ENCODE assay signal across 15 mouse cellular contexts in the genomic region with DNA sequence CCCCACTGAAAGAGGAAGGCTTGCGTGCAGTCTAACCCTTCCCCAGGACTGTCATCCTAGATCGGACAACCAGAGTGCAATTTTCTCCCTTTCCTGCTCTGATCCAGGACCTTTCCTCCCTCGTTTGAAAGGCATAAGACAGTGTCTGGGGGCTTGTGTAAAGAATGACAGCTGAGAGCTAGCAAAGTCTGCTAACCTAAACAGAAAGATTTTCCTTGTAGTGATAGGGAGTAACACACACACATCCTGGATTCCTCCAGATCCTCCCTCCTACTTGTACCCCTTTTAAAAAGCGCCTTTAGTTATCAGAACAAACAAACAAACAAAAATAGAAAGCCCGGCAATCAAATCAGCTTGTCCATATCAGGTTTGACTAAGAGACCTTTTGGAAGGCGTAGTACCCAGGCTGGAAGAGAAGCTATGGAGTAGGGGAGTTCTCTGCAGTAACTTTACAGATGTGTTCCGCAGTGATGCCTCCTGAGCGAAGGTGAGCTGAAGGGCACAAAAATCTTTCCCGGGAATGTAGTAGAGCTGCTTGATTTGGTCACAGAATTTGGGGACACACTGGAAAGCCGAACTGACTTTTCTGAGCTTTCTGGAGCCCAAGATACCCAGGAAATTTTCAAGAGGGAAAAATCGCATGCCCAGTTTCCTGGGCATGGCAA. TPM values are rescaled to one million over a fixed set of nuclear protein-coding genes. Genes with fewer than 3 reads are reported as not detected.
DNase-seq lines count a peak whose midpoint lies in the region; ATAC-seq lines count a peak whose summit lies in the region.
"Had no signal": no experiment of that assay in that cellular context is flagged by ENCODE, and none has a peak within 500 bp of the region (broad histone marks: within the 10 kb centered on the region; RNA-seq: fewer than 3 reads in every experiment).

No protein-coding gene starts in this region.

- H3K27me3 ChIP-seq in forebrain, embryonic 10.5 days (ENCODE audit: poor library complexity, severe bottlenecking) = peaks cover 100% of the 10 kb centered on the region
- H3K27me3 ChIP-seq in hindbrain, embryonic 14.5 days (ENCODE audit: control insufficient read depth, insufficient read depth, low read length) = peaks cover 61% of the 10 kb centered on the region
- H3K27me3 ChIP-seq in midbrain, embryonic 14.5 days (ENCODE audit: control insufficient read depth, insufficient read depth, low read length) = peaks cover 14% of the 10 kb centered on the region; the same call in 1 of the 2 replicates

- H3K36me3 ChIP-seq in forebrain, embryonic 10.5 days (replicated peaks) = no peaks in the 10 kb centered on the region
- H3K36me3 ChIP-seq in hindbrain, embryonic 14.5 days (replicated peaks; ENCODE audit: control insufficient read depth, insufficient read depth) = 0 out of 2 replicates have a peak, but pooled peaks cover 6% of the 10 kb centered on the region
- H3K36me3 ChIP-seq in midbrain, embryonic 14.5 days (ENCODE audit: control insufficient read depth, insufficient read depth, low read length) = peaks cover 17% of the 10 kb centered on the region

- H3K4me3 ChIP-seq in forebrain, embryonic 10.5 days = peak overlapping the region; percentile 32; the same call in 1 of the 2 replicates
- peak overlapping the region; percentile 49 for H3K4me3 ChIP-seq in hindbrain, embryonic 14.5 days (replicated peaks; ENCODE audit: low read length)
- H3K4me3 ChIP-seq in midbrain, embryonic 14.5 days (replicated peaks; ENCODE audit: low read depth, low read length) = peak overlapping the region; percentile 51

- H3K9ac ChIP-seq in hindbrain, embryonic 14.5 days = peak overlapping the region; percentile 78
- peak overlapping the region; percentile 86 for H3K9ac ChIP-seq in midbrain, embryonic 14.5 days (replicated peaks; ENCODE audit: low read length)

- peak overlapping the region; percentile 51; the same call in 1 of the 2 replicates for H3K27ac ChIP-seq in forebrain, embryonic 10.5 days
- H3K27ac ChIP-seq in hindbrain, embryonic 14.5 days = peak overlapping the region; percentile 97
- peak overlapping the region; percentile 98 for H3K27ac ChIP-seq in midbrain, embryonic 14.5 days (replicated peaks; ENCODE audit: low read depth, low read length)

- no peak for ATAC-seq in hindbrain, embryonic 14.5 days (ENCODE audit: low FRiP score)
- ATAC-seq in midbrain, embryonic 14.5 days (ENCODE audit: low FRiP score, low TSS enrichment) = no peak

- H3K9me3 ChIP-seq in forebrain, embryonic 10.5 days = no peaks in the 10 kb centered on the region
- no peaks in the 10 kb centered on the region for H3K9me3 ChIP-seq in hindbrain, embryonic 14.5 days (ENCODE audit: control insufficient read depth, low read length)
- no peaks in the 10 kb centered on the region for H3K9me3 ChIP-seq in midbrain, embryonic 14.5 days (ENCODE audit: control insufficient read depth, low read length)

- peak overlapping the region; percentile 78 for H3K4me2 ChIP-seq in hindbrain, embryonic 14.5 days (replicated peaks)
- H3K4me2 ChIP-seq in midbrain, embryonic 14.5 days (ENCODE audit: low read length) = peak overlapping the region; percentile 74

- DNase-seq in R1 (ENCODE audit: low read depth, low spot score) = peak; percentile 1
- DNase-seq in forebrain, embryonic 10.5 days (ENCODE audit: extremely low spot score, low spot score) = peak; percentile 21
- DNase-seq in hindbrain, embryonic 14.5 days (ENCODE audit: low spot score) = peak; percentile 36
- peak; percentile 48 for DNase-seq in midbrain, embryonic 14.5 days
- DNase-seq in kidney, postnatal 25 days = no peak
- DNase-seq in frontal cortex, postnatal 14 days (ENCODE audit: low spot score in 2 of 2) = no peak
- no peak for DNase-seq in left cerebral cortex, postnatal 10 days (ENCODE audit: extremely low spot score in 1 of 2, low spot score in 2 of 2)
- DNase-seq in urinary bladder, adult 2 months (ENCODE audit: low spot score) = no peak
- DNase-seq: adrenal gland, adult 2 months; lung, postnatal 10 days; thymus, postnatal 36 days had no signal

- peaks cover 38% of the 10 kb centered on the region for H3K4me1 ChIP-seq in forebrain, embryonic 10.5 days
- no peaks in the 10 kb centered on the region; the same call in 1 of the 2 replicates for H3K4me1 ChIP-seq in hindbrain, embryonic 14.5 days (replicated peaks; ENCODE audit: control insufficient read depth, insufficient read depth, low read length)
- H3K4me1 ChIP-seq in midbrain, embryonic 14.5 days (ENCODE audit: control insufficient read depth, insufficient read depth, low read length) = peaks cover 5% of the 10 kb centered on the region; the same call in 1 of the 2 replicates

- 1% methylated on average over 11 of the region's 11 CpGs for WGBS in forebrain, embryonic 10.5 days
- 2% methylated on average over 11 of the region's 11 CpGs for WGBS in hindbrain, embryonic 14.5 days
- 2% methylated on average over 11 of the region's 11 CpGs for WGBS in midbrain, embryonic 14.5 days

- intact Hi-C loops in left cerebral cortex, postnatal 10 days (cut with DNase I) = loop anchor here (5.0 kb wide), 1 partner anchor 1713 kb away; a partner anchor contains a TSS

RNA-seq across cellular contexts. Expression of a gene that starts 3.9 kb away (rescaled TPM):
- polyA plus RNA-seq in forebrain, embryonic 10.5 days (2016; fragmentation: Nextera tagmentation; extraction: Ambion mirVana) = 3.5 and 6.9 TPM in 2 replicates
- 111 and 133 TPM in 2 replicates for polyA plus RNA-seq in hindbrain, embryonic 14.5 days (2014; fragmentation: Nextera tagmentation; extraction: Ambion mirVana)
- 102 and 111 TPM in 2 replicates for polyA plus RNA-seq in midbrain, embryonic 14.5 days (2014; fragmentation: Nextera tagmentation; extraction: Ambion mirVana)
- 10 to 100 TPM; 45.2 to 47.6 TPM for total RNA-seq in left cerebral cortex, postnatal 10 days (2021)
- not detected in 2 replicates for polyA plus RNA-seq in urinary bladder, adult 2 months (2012; rRNA removed)
- total RNA-seq: gastrocnemius, postnatal 4 days; liver, adult 2 months; monocyte, adult 5-6 weeks had no signal
- polyA plus RNA-seq: adrenal gland, adult 2 months; kidney, embryonic 16.5 days; liver, adult 2 months had no signal

Comparison
In these comparisons a context has a peak if more than half of its experiments do, and no peak if none do; other contexts are left out.
1. DNase-seq: peak in R1 (single experiment), forebrain, embryonic 10.5 days (single experiment), hindbrain, embryonic 14.5 days (single experiment) and midbrain, embryonic 14.5 days (single experiment); none in kidney, postnatal 25 days (0 of 2), frontal cortex, postnatal 14 days (0 of 2), left cerebral cortex, postnatal 10 days (0 of 2) and urinary bladder, adult 2 months (single experiment).
2. RNA of a gene that starts 3.9 kb away (polyA plus RNA-seq): 111 to 133 TPM in hindbrain, embryonic 14.5 days and 102 to 111 TPM in midbrain, embryonic 14.5 days; 3.5 to 6.9 TPM in forebrain, embryonic 10.5 days and not detected in urinary bladder, adult 2 months; every median in the first group is over 10 times any median in the second.
3. Peak in every context shown above with its lines, with median percentiles within 50 percentile points of each other: H3K27ac ChIP-seq and H3K4me3 ChIP-seq.